Mouse (Mus musculus) liver, embryonic 14 days (tissue): Measurements from ENCODE around the gene Sim1. TPM values are rescaled to one million over a fixed set of nuclear protein-coding genes. Genes with fewer than 3 reads are reported as not detected.

Experiments
- polyA plus RNA-seq: library from polyadenylated mRNA; depleted of rRNA; stranded (reverse); fragments of >200 nt; gene quantifications from 2 replicates; pipeline ENCODE4 v1.2.3, GENCODE M21; 2012; rRNA removed

Sim1 gene
- polyA plus RNA-seq = not detected in 2 replicates

GRCm38 (mm10) chr10:50894170-50894991, at the start of gene Sim1:
Gene Sim1 (plus strand): TSS chr10:50894754.

